Mouse (Mus musculus) brown adipose tissue, adult 24 weeks (tissue): ENCODE data around the gene Tmem260. TPM values are rescaled to one million over a fixed set of nuclear protein-coding genes. Genes with fewer than 3 reads are reported as not detected.
A peak's percentile ranks its signal among the peaks of the same experiment; 100 is the strongest.
"Not testable (repeated sequence)": the region's sequence is repeated elsewhere in the genome, so short reads cannot be mapped to it uniquely, and the experiment has no call there.

Experiments used
- H3K27ac ChIP-seq: fragments of 200-500 bp; replicated peaks from 2 replicates; pipeline ENCODE4 v1.5.1; 2012; ENCODE audit warnings: low read depth, mild to moderate bottlenecking, low read length
- H3K4me1 ChIP-seq: fragments of 200-500 bp; 2 replicates; pipeline ENCODE4 v1.6.1; 2012; ENCODE audit warnings: low read length, mixed read lengths; ENCODE audit not compliant: control insufficient read depth, insufficient read depth, insufficient read length
- H3K4me3 ChIP-seq: fragments of 200-500 bp; 2 replicates; pipeline ENCODE4 v1.5.1; 2012; ENCODE audit warnings: low read depth, mild to moderate bottlenecking, low read length, moderate library complexity; ENCODE audit not compliant: insufficient read depth
- polyA plus RNA-seq: library from polyadenylated mRNA; stranded (reverse); fragments of >200 nt; gene quantifications from 2 replicates; pipeline ENCODE4 v1.2.4, GENCODE M21; 2012; ENCODE audit not compliant: missing spikeins, insufficient read depth, insufficient read length

Gene Tmem260
- polyA plus RNA-seq, 1 experiment: 9.9 TPM

DNA sequence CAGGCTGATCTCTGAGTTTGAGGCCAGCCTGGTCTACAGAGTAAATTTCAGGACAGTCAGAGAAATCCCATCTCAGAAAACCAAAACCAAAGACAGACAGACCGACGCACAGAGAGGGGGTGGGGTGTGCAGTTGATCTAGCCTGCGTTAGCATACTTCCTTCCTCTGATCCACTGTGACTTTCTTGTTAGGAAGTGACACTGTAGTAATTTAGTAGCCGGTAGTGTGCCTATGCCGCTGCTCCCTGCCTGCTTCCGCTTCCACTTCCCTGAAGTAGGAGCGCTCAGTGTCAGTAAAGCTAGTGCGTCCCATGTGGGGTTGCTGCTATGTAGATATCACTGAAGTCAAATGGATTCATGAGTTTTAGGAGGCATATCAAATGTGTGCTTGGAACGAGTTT, 13.0 kb downstream of the Tmem260 start:
- peaks cover 2% of the 10 kb centered on the region; the same call in 1 of the 2 replicates for H3K4me1 ChIP-seq
- H3K27ac ChIP-seq: peak overlapping the region; percentile 69
- H3K4me3 ChIP-seq: peak overlapping the region; percentile 39

DNA sequence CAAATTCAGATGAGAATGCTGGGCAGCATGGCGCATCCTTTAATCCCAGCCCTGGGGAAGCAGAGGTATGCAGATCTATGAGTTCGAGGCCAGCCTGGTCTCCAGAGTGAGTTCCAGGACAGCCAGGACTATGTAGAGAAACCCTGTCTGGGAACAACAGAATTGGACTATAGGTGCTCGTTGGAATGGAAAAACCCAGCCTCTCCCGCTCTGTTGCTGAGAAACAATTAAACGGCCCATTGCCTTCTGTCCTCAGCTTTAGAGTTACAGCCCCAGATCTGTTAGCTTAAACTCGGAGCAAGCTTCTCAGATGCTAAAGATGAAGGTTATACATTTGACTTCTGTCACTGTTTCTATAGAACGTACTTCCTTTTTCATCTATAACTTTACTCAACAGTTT, 22.4 kb downstream of the Tmem260 start:
- Histone ChIP-seq H3K27ac (no peak overlapping the region), H3K4me3 (no peak overlapping the region), H3K4me1 (no peaks in the 10 kb centered on the region)

DNA sequence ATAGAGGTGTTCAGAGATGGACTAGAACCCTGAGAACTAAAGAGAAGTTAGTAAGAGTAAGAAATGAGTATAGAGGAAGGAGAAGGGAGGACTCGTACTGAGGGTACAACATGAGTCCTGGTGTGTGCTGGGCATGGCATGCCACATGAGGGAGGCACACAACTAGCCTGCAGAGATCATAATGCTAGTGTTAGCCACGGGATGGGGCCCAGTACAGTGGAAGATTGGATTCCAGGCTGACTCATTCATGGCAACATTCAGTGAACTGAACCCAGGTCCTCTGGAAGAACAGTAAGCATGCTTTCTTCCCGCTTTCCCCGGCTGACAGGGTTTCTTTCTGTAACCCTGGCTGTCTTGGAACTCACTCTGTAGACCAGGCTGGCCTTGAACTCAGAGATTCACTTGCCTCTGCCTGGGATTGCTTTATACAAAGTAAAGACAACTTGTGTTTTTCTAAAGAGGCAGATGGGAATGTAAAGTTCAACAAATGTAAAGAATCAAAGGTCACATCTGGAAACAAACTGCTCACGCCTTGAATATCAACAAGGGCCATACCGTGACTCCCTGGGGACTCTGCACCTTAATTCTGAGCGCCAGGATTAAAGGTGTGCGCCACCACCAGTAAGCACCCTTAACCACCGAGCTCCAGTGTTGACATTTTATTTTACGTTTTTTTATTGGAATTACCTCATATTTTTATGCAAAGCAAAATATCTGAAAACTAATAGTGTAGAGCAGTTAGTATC, 25.0 kb downstream of the Tmem260 start:
- no peak overlapping the region for H3K27ac ChIP-seq
- no peaks in the 10 kb centered on the region for H3K4me1 ChIP-seq
- H3K4me3 ChIP-seq: no peak overlapping the region

DNA sequence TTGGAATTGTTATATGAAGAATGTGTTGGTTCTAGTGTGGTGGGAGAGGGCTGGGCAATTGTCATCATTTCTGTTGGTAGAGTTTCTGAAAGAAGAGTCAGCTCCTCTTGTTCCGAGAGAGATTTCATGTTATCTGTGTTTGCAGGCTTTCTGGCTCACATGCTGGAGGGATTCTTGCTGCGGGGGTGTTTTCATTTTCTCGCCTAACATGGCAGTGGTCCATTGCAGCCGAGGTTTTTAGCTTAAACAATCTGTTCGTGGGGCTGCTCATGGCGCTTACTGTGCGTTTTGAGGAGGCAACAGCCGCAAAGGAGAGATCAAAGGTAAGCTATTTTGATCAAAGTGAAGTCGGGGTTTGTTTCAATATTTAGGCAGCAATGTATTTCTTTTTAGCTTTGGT, 26.3 kb downstream of the Tmem260 start:
- Histone ChIP-seq H3K27ac (no peak overlapping the region), H3K4me1 (no peaks in the 10 kb centered on the region), H3K4me3 (no peak overlapping the region)

DNA sequence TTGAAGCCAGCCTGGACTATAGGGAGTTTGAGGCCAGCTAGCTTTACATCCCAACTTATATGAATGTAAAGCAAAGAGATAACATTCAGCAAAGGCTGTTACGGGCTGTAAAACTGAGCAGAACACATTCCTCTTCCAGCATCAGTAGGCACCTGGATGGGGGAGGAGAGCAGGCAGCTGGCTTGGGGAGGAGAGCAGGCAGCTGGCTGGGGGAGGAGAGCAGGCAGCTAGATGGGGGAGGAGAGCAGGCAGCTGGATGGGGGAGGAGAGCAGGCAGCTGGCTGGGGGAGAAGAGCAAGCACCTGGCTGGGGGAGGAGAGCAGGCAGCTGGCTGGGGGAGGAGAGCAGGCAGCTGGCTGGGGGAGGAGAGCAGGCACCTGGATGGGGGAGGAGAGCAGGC, 29.4 kb downstream of the Tmem260 start:
- Histone ChIP-seq H3K27ac (no peak overlapping the region), H3K4me3 (no peak overlapping the region), H3K4me1 (no peaks in the 10 kb centered on the region)

DNA sequence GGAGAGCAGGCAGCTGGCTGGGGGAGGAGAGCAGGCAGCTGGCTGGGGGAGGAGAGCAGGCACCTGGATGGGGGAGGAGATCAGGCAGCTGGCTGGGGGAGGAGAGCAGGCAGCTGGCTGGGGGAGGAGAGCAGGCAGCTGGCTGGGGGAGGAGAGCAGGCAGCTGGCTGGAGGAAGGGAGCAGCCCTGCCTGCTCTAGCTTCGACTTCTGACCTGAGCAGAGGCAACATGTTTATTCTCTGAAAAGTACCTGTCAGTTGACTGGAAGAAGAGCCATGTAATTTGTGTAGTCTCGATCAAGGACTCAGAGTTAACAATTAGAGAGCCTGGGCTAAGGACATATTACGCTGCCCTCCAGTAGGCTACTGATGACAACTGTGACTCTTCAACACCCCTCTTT, 29.9 kb downstream of the Tmem260 start:
- not testable (repeated sequence) for H3K4me1 ChIP-seq, H3K4me3 ChIP-seq, H3K27ac ChIP-seq

DNA sequence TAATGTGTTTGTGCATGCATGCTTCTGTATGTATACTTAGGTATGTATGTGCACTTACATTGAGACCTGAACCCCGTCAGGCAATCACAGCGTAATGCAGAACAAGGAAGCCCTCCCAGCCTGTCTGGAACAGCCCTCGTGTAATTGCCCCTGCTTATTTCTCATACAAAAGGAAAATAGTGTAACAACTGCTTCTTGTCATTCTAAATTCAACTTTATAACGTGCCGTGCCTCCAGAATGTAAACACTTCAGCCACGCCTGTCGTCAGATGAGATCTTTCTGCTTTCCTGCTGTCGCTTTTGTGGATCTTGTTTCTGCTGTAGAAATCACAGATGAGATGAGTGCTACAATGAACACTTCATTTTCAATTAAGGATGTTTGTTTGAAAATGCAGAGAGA, 30.4 kb downstream of the Tmem260 start:
- Histone ChIP-seq H3K4me3 (no peak overlapping the region), H3K4me1 (no peaks in the 10 kb centered on the region), H3K27ac (no peak overlapping the region)

DNA sequence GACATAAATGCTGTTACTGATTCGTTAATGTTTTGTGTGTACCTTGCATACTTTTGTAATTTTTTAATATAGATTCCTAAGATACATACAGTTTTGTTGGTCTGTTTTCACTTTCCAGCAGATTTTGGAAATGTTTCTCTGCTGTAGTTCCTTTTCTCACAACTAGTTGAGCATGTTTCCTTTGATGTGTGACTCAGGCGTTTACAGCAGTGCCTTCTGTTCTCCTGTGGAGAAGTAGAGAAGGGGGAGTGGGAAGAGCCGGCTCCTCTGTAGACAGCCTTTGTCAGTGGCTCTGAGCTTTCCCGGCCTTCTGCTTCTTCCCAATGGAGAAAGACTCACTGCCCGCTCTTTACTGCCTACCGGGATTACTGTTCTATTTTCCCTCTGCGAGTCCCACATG, 35.7 kb downstream of the Tmem260 start:
- Histone ChIP-seq H3K27ac (no peak overlapping the region), H3K4me3 (no peak overlapping the region), H3K4me1 (no peaks in the 10 kb centered on the region)

DNA sequence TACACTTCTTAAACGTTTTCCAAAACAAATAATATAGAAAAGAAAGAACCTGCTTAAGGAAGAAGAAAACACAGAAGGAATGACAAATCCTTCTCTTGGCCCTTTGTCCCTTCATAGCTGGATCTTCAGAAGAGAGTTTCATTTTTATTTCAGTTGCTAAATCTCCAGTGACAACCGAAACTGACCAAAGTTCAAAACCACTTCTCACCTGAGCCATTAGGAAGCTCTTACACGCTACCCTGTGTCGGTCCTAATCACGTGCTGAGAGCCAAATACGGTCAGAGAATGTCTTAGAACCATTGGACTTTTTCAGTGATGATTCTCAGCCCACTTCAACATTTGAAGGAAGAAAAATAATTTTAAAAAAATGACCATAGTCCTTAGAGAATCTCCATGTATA, 36.8 kb downstream of the Tmem260 start:
- no peaks in the 10 kb centered on the region for H3K4me1 ChIP-seq

DNA sequence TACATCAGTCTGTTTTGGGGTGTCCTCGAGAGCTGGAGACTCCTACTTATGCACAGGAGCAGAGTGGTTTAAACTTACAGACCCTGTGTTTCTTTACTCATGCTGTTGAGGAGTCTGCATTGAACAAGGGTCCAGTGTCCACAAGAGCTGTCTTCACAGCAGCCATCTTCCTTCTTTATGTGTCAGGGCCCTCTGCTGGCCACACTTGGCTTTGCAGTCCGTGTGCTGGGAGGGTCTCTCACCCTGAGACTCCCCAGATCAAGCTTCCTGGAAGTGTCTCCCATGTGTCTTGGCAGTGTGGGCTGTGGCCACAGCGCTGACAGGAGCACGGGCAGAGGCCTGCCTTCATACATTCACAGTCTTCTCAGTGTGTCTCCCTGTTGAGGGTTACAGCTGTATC, 48.0 kb downstream of the Tmem260 start:
- H3K27ac ChIP-seq: no peak overlapping the region
- H3K4me1 ChIP-seq: no peaks in the 10 kb centered on the region
- H3K4me3 ChIP-seq: no peak overlapping the region

More for the DNA sequence above, 36.8 kb downstream of the Tmem260 start:
- Histone ChIP-seq H3K4me3 (no peak overlapping the region), H3K27ac (no peak overlapping the region)

DNA sequence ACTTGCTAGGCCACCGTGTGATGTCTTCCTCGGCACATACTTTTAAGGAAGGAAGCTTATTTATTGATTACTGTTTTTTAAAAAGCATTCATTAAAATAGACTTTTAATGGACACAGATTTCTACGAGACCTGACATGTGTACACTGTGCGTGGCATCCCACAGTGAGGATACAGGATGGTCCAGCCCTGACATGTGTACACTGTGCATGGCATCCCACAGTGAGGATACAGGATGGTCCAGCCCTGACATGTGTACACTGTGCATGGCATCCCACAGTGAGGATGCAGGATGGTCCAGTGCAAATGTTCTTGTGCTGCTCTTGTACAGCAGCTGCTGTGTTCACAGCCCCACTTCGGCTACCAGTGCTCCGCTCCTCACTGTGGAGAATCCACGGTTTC, 56.6 kb downstream of the Tmem260 start:
- Histone ChIP-seq H3K4me1 (no peaks in the 10 kb centered on the region), H3K27ac (no peak overlapping the region), H3K4me3 (no peak overlapping the region)

DNA sequence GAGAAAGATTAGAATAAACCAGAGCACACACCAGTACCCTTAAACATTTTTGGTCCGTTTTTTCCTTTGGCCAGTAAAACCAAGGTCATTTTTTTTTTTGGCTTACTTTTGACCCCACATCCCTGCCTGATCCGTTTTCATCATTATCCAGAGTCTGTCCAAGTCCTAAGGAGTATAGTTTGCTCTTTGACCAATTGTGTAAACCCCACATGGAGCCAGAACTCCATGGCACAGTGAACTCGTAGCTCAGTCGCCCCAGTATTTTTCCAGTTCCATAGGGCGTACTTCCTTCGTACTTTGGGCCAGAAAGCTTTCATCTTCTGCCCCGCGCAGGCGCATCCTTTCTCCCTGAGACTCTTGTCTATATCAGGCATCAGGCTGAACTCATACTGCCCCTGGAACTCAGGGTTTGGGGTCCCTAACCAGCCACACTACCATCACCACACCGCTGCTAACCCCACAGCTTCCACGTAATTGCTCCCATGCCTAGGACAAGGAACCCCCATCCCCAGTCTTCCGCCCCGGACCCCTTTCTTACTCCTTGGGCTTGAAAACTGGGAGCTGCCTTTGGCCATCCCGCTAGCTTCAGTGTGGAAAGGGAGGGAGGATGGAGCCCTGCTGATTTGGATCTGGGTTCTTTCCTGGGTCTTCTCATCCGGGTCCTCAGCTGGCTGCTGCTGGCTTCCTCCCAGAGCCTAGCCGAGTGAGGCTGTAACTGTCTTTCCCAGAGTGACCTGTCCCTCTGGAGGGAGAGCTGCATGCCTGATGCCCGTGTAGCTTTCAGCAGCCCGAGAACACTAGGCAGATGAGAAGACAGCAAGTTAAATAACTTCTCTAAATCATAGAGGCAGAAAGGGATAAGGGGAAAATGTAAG, 58.0 kb downstream of the Tmem260 start:
- Histone ChIP-seq H3K27ac (no peak overlapping the region), H3K4me3 (no peak overlapping the region), H3K4me1 (no peaks in the 10 kb centered on the region)

DNA sequence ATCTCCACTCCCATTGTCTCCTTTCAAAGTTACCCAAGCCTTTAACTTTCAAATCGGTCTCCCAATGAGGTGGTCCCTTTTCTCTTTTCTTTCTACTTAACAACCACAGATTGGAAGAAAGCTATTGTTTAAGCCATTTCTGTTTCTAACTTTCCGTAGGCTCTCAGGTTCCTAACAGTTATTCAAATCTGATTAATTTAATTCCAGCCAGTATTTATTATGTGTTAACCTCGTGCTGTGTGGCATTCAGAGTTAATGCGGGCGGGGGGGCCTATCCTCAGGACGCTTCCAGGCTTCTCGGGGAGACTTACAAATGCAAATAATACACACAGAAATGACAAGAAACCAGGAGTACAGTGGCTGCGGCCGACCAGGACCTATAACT, 58.6 kb downstream of the Tmem260 start:
- Histone ChIP-seq H3K27ac (no peak overlapping the region), H3K4me3 (no peak overlapping the region), H3K4me1 (no peaks in the 10 kb centered on the region)

DNA sequence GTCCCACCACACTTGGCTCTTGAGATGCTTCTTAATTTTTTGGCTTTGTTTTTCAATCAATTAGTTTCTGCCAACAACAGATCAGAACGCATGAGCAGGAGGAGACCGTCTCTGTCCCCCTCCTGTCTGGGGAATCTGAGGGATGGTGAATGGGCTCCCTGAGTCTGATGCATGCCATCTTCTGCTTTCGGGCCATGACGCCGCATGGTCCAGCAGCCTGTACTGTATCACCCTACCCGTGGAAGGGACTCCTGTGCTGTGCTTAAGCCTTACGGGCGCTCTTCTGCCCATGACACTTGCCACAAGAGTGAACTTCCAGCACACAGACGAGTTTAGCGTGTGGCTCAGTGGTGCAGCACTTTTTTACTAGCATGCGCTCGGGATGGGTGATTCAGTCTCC, 59.7 kb downstream of the Tmem260 start:
- no peak overlapping the region for H3K4me3 ChIP-seq
- no peaks in the 10 kb centered on the region for H3K4me1 ChIP-seq
- H3K27ac ChIP-seq: no peak overlapping the region

DNA sequence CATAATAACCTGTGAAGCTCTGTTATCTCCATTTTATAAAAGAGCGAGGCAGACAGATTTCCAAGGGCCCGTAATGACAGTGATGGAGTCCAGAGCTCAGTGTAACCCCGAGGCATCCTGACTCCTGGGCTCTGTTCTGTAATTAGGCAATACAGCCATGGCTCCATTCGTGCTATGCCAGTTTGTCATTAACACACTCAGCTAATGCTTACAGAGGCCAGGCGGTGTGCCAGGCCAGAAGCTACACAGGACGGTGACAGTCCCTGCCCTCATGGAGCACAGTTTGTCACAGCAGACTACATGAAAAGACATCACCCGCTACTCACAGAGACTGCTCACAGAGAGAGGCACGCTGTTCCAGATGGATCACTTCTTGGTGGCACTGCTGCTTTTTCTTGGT, 61.5 kb downstream of the Tmem260 start:
- no peak overlapping the region for H3K4me3 ChIP-seq
- H3K27ac ChIP-seq: no peak overlapping the region
- H3K4me1 ChIP-seq: no peaks in the 10 kb centered on the region

DNA sequence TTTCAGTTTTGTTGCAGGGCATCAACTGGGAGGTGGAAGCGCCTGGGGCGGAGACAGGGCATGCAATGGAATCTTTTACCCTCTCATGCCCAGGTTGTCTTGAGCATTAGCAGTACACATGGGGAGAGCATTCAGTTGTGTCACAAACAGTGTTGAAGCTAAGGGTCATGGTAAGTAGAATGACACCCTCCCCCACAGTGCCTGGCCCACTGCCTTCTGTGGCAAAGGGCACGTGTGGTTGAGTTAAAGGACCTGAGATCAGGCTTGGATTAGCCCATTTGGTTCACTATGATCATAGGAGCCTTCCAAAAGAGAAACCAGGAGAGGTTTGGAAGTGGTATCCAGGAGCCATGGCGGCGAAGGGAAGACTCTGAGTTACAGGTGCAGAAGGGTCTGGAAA, 63.2 kb downstream of the Tmem260 start:
- Histone ChIP-seq H3K4me3 (no peak overlapping the region), H3K27ac (no peak overlapping the region), H3K4me1 (no peaks in the 10 kb centered on the region)
